Mouse (Mus musculus) myocyte (in vitro differentiated cells): ENCODE measurements at regions not wholly inside any gene's neighbourhood (a gene's known extent, or its start where the extent isn't known, plus 50 kb on each side); places are given as distances from the start of the nearest gene placed in this dataset.

Experiments used
- H3K27me3 ChIP-seq: one replicate; pipeline ENCODE4 v1.6.1; 2011; ENCODE audit not compliant: control insufficient read depth, insufficient read depth, insufficient read length
- H3K36me3 ChIP-seq: one replicate; pipeline ENCODE4 v1.6.1; 2011; ENCODE audit not compliant: control insufficient read depth, insufficient read depth
- H3K4me2 ChIP-seq: one replicate; pipeline ENCODE4 v1.6.1; 2011; ENCODE audit warnings: low read depth, control low read depth
- H3K4me3 ChIP-seq: one replicate; pipeline ENCODE4 v1.5.1; 2011; ENCODE audit warnings: mild to moderate bottlenecking, control low read depth, moderate library complexity
- H3K79me2 ChIP-seq: one replicate; pipeline ENCODE4 v1.6.1; 2011; ENCODE audit not compliant: control insufficient read depth, insufficient read depth
- H3ac ChIP-seq: one replicate; pipeline ENCODE4 v1.6.1; 2011; ENCODE audit not compliant: control insufficient read depth, insufficient read length
- CEBPB ChIP-seq: IDR thresholded peaks from 2 replicates; pipeline ENCODE4 v1.6.1; 2011; ENCODE audit warnings: mild to moderate bottlenecking, moderate library complexity; ENCODE audit not compliant: poor library complexity, insufficient read depth, severe bottlenecking
- E2F4 ChIP-seq: IDR thresholded peaks from one replicate; pipeline ENCODE4 v1.6.1; 2011; ENCODE audit warnings: mild to moderate bottlenecking, control low read depth, moderate library complexity; ENCODE audit not compliant: insufficient read depth
- MAX ChIP-seq: IDR thresholded peaks from one replicate; pipeline ENCODE4 v1.6.1; 2011; ENCODE audit warnings: low read depth, mild to moderate bottlenecking, control low read depth
- MYOD1 ChIP-seq, 3 experiments: IDR thresholded peaks; one replicate each; pipeline ENCODE4 v1.6.1; 2011; ENCODE audit warnings: control low read depth in 2 of 3, low read depth in 2 of 3, mild to moderate bottlenecking in 2 of 3, moderate library complexity in 1 of 3; ENCODE audit not compliant: insufficient read length in 2 of 3, control insufficient read depth in 1 of 3
- MYOG ChIP-seq, 3 experiments: IDR thresholded peaks; one replicate each; pipeline ENCODE4 v1.6.1; 2011; ENCODE audit warnings: control low read depth in 2 of 3, low read depth in 2 of 3, mild to moderate bottlenecking in 2 of 3; ENCODE audit not compliant: insufficient read length in 2 of 3, control insufficient read depth in 1 of 3, insufficient read depth in 1 of 3
- POLR2A ChIP-seq: IDR thresholded peaks from one replicate; pipeline ENCODE4 v1.6.1; 2011; ENCODE audit warnings: low read depth, mild to moderate bottlenecking, control low read depth, moderate library complexity; ENCODE audit not compliant: insufficient read length
- POLR2AphosphoS2 ChIP-seq: IDR thresholded peaks from one replicate; pipeline ENCODE4 v1.6.1; 2011; ENCODE audit warnings: low read depth, control low read depth; ENCODE audit not compliant: insufficient read length
- REST ChIP-seq: IDR thresholded peaks from one replicate; pipeline ENCODE4 v1.6.1; 2011; ENCODE audit warnings: mild to moderate bottlenecking, control low read depth, moderate library complexity; ENCODE audit not compliant: insufficient read depth, insufficient read length
- SRF ChIP-seq: IDR thresholded peaks from one replicate; pipeline ENCODE4 v1.6.1; 2011; ENCODE audit warnings: low read depth; ENCODE audit not compliant: control insufficient read depth, insufficient read length
- TCF12 ChIP-seq: IDR thresholded peaks from one replicate; pipeline ENCODE4 v1.6.1; 2011; ENCODE audit warnings: mild to moderate bottlenecking, control low read depth; ENCODE audit not compliant: poor library complexity, insufficient read depth, severe bottlenecking
- TCF3 ChIP-seq: IDR thresholded peaks from one replicate; pipeline ENCODE4 v1.6.1; 2011; ENCODE audit warnings: low read depth, control low read depth; ENCODE audit not compliant: insufficient read length
- USF1 ChIP-seq: IDR thresholded peaks from one replicate; pipeline ENCODE4 v1.6.1; 2011; ENCODE audit warnings: low read depth, mild to moderate bottlenecking, control low read depth, moderate library complexity

GRCm38 (mm10) chr8:44094818-44095217 is 385.0 kb upstream of the Adam34 start:
- H3K36me3 ChIP-seq = no peaks in the 10 kb centered on the region
- no peak overlapping the region for H3K4me3 ChIP-seq
- no peaks in the 10 kb centered on the region for H3K79me2 ChIP-seq
- TF ChIP-seq MAX (no peak), E2F4 (no peak), TCF12 (no peak), MYOD1 (IDR thresholded peaks at IDR 0.05; ENCODE audit: control insufficient read depth in 1 of 3, insufficient read length in 2 of 3, low read depth in 2 of 3) (no peak), CEBPB (peak; percentile 85), SRF (no peak), POLR2AphosphoS2 (no peak)
- peak overlapping the region; percentile 48 for H3K4me2 ChIP-seq
- no peak overlapping the region for H3ac ChIP-seq
- no peaks in the 10 kb centered on the region for H3K27me3 ChIP-seq

DNA sequence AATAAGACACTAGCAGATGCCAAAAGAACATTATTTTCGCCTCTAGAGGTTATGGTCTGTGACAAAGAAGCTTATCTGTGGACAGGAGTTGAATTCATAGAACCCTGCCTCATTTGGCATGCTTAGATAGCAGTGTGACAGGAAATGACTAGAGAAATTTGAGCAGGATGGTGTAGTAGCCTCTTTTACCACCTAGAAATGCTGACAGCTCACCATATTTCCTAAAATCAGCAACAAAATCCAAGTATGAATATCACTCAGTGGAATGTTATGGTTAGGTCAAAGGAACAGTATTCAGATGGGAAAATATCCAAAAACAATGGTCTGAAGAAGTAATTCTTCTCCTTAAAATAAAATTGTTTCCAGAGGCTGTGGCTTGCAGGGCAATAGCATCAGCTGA is 383.6 kb upstream of the Adam34 start:
- no peaks in the 10 kb centered on the region for H3K27me3 ChIP-seq
- no peaks in the 10 kb centered on the region for H3K36me3 ChIP-seq
- TF ChIP-seq MYOD1 (IDR thresholded peaks at IDR 0.05; ENCODE audit: control insufficient read depth in 1 of 3, insufficient read length in 2 of 3, low read depth in 2 of 3) = no peak
- 0 out of 2 replicates have a peak, but pooled peaks have one; percentile 27 for TF ChIP-seq CEBPB
- H3K4me2 ChIP-seq = peak overlapping the region; percentile 12
- no peak overlapping the region for H3K4me3 ChIP-seq
- no peaks in the 10 kb centered on the region for H3K79me2 ChIP-seq
- no peak overlapping the region for H3ac ChIP-seq

DNA sequence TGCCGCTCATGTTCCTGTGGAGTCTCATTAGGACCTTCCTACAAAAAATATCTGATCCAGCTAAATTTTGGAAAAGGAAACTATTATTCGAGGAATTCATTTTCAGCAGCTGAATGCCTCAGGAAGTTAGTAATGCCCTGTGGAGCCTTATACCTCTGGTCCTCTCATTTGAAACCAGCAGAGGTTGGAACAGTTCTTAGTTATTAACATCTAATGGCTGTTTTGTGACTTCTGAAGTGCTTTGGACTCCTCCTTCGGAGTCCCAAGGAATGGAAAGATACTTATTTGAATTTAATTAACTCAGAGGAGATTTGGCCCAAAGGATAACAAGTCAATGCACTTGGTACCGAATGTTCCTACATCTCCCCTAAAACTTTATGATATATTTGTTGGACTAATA is 372.2 kb upstream of the Adam34 start:
- no peaks in the 10 kb centered on the region for H3K36me3 ChIP-seq
- H3K27me3 ChIP-seq = no peaks in the 10 kb centered on the region
- H3ac ChIP-seq = no peak overlapping the region
- no peaks in the 10 kb centered on the region for H3K79me2 ChIP-seq
- H3K4me3 ChIP-seq = no peak overlapping the region
- H3K4me2 ChIP-seq = no peak overlapping the region
- TF ChIP-seq MYOG (IDR thresholded peaks at IDR 0.05; ENCODE audit: control insufficient read depth in 1 of 3, insufficient read depth in 1 of 3, insufficient read length in 2 of 3, low read depth in 2 of 3) (no peak), E2F4 (no peak), SRF (no peak), CEBPB (no peak), TCF12 (no peak), MAX (no peak), TCF3 (no peak), USF1 (no peak), POLR2AphosphoS2 (no peak), MYOD1 (IDR thresholded peaks at IDR 0.05; ENCODE audit: control insufficient read depth in 1 of 3, insufficient read length in 2 of 3, low read depth in 2 of 3) (no peak), POLR2A (no peak), REST (no peak)

- no peak for TF ChIP-seq REST
- TF ChIP-seq E2F4 = no peak
- TF ChIP-seq MYOG (IDR thresholded peaks at IDR 0.05; ENCODE audit: control insufficient read depth in 1 of 3, insufficient read depth in 1 of 3, insufficient read length in 2 of 3, low read depth in 2 of 3) = no peak
- TF ChIP-seq USF1 = no peak
- TF ChIP-seq TCF3 = no peak
- TF ChIP-seq POLR2A = no peak
- no peak for TF ChIP-seq SRF
- TF ChIP-seq CEBPB = no peak
- no peak for TF ChIP-seq MAX
- TF ChIP-seq TCF12 = no peak
- TF ChIP-seq POLR2AphosphoS2 = no peak
- TF ChIP-seq MYOD1 (IDR thresholded peaks at IDR 0.05; ENCODE audit: control insufficient read depth in 1 of 3, insufficient read length in 2 of 3, low read depth in 2 of 3) = no peak
- H3K79me2 ChIP-seq = no peaks in the 10 kb centered on the region
- H3K4me3 ChIP-seq = no peak overlapping the region
- H3K27me3 ChIP-seq = no peaks in the 10 kb centered on the region
- H3ac ChIP-seq = no peak overlapping the region
- no peaks in the 10 kb centered on the region for H3K36me3 ChIP-seq
- no peak overlapping the region for H3K4me2 ChIP-seq
These were observed 349.0 kb upstream of the Adam34 start for GRCm38 (mm10) chr8:44058846-44059245.

DNA sequence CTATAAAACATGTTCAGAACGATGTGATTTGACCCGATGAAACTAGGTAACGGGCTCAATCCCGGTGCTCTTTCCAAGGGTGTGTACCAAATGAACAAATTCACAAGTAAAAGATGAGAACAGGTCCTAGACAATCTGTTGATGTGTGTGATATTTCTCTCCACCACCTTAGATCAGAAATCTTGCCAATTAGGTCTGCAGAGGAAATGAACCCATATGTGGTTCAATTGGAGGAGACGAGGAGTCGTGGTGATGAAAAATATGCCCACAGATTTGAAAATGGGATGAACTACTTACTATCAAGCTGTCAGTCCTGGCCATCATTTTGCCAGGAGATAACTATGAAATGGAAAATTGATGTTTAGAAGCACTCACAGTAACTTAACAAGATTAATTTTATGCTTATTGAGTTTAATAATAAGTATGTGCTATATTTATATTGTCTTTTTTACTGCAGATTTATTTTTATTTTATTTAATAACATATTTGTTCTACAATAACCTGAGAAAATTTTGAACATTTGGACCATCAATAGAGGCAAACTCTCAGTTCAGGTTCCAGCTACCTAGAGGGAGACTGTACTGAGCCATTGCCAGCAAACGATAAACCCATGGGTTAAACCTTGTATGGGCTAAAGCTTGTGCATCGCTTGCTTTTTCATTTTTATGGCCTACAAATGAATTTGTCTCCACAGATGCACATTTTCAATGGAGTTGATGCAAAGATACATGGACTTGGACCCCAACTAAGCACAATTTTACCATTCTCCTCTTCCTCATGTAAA is 332.9 kb upstream of the Adam34 start:
- no peak for TF ChIP-seq SRF
- no peak for TF ChIP-seq TCF12
- TF ChIP-seq MYOD1 (IDR thresholded peaks at IDR 0.05; ENCODE audit: control insufficient read depth in 1 of 3, insufficient read length in 2 of 3, low read depth in 2 of 3) = no peak
- TF ChIP-seq POLR2AphosphoS2 = no peak
- no peak for TF ChIP-seq USF1
- H3K27me3 ChIP-seq = no peaks in the 10 kb centered on the region
- no peak overlapping the region for H3ac ChIP-seq
- no peak overlapping the region for H3K4me2 ChIP-seq
- no peaks in the 10 kb centered on the region for H3K36me3 ChIP-seq
- H3K79me2 ChIP-seq = no peaks in the 10 kb centered on the region
- H3K4me3 ChIP-seq = no peak overlapping the region
